Mouse (Mus musculus): ENCODE results near the gene Vrk3. TPM values are rescaled to one million over a fixed set of nuclear protein-coding genes. Genes with fewer than 3 reads are reported as not detected.
A peak's percentile ranks its signal among the peaks of the same experiment; 100 is the strongest.

The Vrk3 gene
- polyA plus RNA-seq, 1 experiment from 2014 or later: 36.4 TPM

GRCm38 (mm10) chr7:44818751-44819235 is 70.6 kb downstream of the Vrk3 start:
- Histone ChIP-seq H3K9ac (ENCODE audit: low read depth, low read length) (peak overlapping the region; percentile 49), H3K4me3 (ENCODE audit: low read depth, low read length) (peak overlapping the region; percentile 88), H3K4me1 (replicated peaks; ENCODE audit: control insufficient read depth, insufficient read depth, low read length) (peaks cover 64% of the 10 kb centered on the region), H3K4me2 (peak overlapping the region; percentile 99), H3K36me3 (ENCODE audit: control insufficient read depth, insufficient read depth, low read length) (peaks cover 12% of the 10 kb centered on the region), H3K27ac (ENCODE audit: low read depth, low read length) (peak overlapping the region; percentile 2), H3K27me3 (replicated peaks; ENCODE audit: control insufficient read depth, insufficient read depth, low read length) (no peaks in the 10 kb centered on the region), H3K9me3 (ENCODE audit: control insufficient read depth, low read length) (no peaks in the 10 kb centered on the region)
- 45% methylated on average over 6 of the region's 6 CpGs for WGBS
- ATAC-seq (replicated peaks; ENCODE audit: low FRiP score): no peak
- peak; percentile 45 for DNase-seq (ENCODE audit: low spot score)

GRCm38 (mm10) chr7:44819391-44819790 is 71.2 kb downstream of the Vrk3 start:
- Histone ChIP-seq H3K9me3 (ENCODE audit: control insufficient read depth, low read length) (no peaks in the 10 kb centered on the region), H3K36me3 (ENCODE audit: control insufficient read depth, insufficient read depth, low read length) (peaks cover 11% of the 10 kb centered on the region; the same call in 1 of the 2 replicates), H3K27me3 (replicated peaks; ENCODE audit: control insufficient read depth, insufficient read depth, low read length) (no peaks in the 10 kb centered on the region), H3K27ac (ENCODE audit: low read depth, low read length) (peak overlapping the region; percentile 2), H3K4me2 (peak overlapping the region; percentile 99), H3K9ac (ENCODE audit: low read depth, low read length) (peak overlapping the region; percentile 49), H3K4me1 (replicated peaks; ENCODE audit: control insufficient read depth, insufficient read depth, low read length) (peaks cover 68% of the 10 kb centered on the region), H3K4me3 (ENCODE audit: low read depth, low read length) (peak overlapping the region; percentile 88)
- no peak for DNase-seq (ENCODE audit: low spot score)
- no peak for ATAC-seq (replicated peaks; ENCODE audit: low FRiP score)
- 83% methylated on average over 2 of the region's 2 CpGs for WGBS

GRCm38 (mm10) chr7:44819863-44820262 is 71.7 kb downstream of the Vrk3 start:
- no peak for ATAC-seq (replicated peaks; ENCODE audit: low FRiP score)
- H3K4me2 ChIP-seq: peak overlapping the region; percentile 99
- H3K9ac ChIP-seq (ENCODE audit: low read depth, low read length): peak overlapping the region; percentile 49
- H3K27me3 ChIP-seq (replicated peaks; ENCODE audit: control insufficient read depth, insufficient read depth, low read length): no peaks in the 10 kb centered on the region
- H3K36me3 ChIP-seq (ENCODE audit: control insufficient read depth, insufficient read depth, low read length): peaks cover 14% of the 10 kb centered on the region; the same call in 1 of the 2 replicates
- H3K27ac ChIP-seq (ENCODE audit: low read depth, low read length): peak overlapping the region; percentile 2
- peak; percentile 27 for DNase-seq (ENCODE audit: low spot score)
- WGBS: 57% methylated on average over 5 of the region's 5 CpGs
- no peaks in the 10 kb centered on the region for H3K9me3 ChIP-seq (ENCODE audit: control insufficient read depth, low read length)
- H3K4me1 ChIP-seq (replicated peaks; ENCODE audit: control insufficient read depth, insufficient read depth, low read length): peaks cover 71% of the 10 kb centered on the region
- peak overlapping the region; percentile 88 for H3K4me3 ChIP-seq (ENCODE audit: low read depth, low read length)

GRCm38 (mm10) chr7:44820525-44820924 is 72.3 kb downstream of the Vrk3 start:
- WGBS: 79% methylated on average over 3 of the region's 3 CpGs
- DNase-seq (ENCODE audit: low spot score): no peak

GRCm38 (mm10) chr7:44821666-44822448 is 73.6 kb downstream of the Vrk3 start:
- Histone ChIP-seq H3K27ac (ENCODE audit: low read depth, low read length) (no peak overlapping the region), H3K4me1 (replicated peaks; ENCODE audit: control insufficient read depth, insufficient read depth, low read length) (peaks cover 67% of the 10 kb centered on the region), H3K9me3 (ENCODE audit: control insufficient read depth, low read length) (no peaks in the 10 kb centered on the region), H3K4me2 (no peak overlapping the region; the same call in 1 of the 2 replicates), H3K9ac (ENCODE audit: low read depth, low read length) (no peak overlapping the region), H3K27me3 (replicated peaks; ENCODE audit: control insufficient read depth, insufficient read depth, low read length) (no peaks in the 10 kb centered on the region), H3K36me3 (ENCODE audit: control insufficient read depth, insufficient read depth, low read length) (peaks cover 20% of the 10 kb centered on the region), H3K4me3 (ENCODE audit: low read depth, low read length) (no peak overlapping the region)
- ATAC-seq (replicated peaks; ENCODE audit: low FRiP score) (no peak), DNase-seq (ENCODE audit: low spot score) (peak; percentile 28)
- 70% methylated on average over 7 of the region's 7 CpGs for WGBS

More at GRCm38 (mm10) chr7:44820525-44820924, 72.3 kb downstream of the Vrk3 start:
- Histone ChIP-seq H3K27ac (ENCODE audit: low read depth, low read length) (no peak overlapping the region), H3K9me3 (ENCODE audit: control insufficient read depth, low read length) (no peaks in the 10 kb centered on the region), H3K9ac (ENCODE audit: low read depth, low read length) (peak overlapping the region; percentile 23; the same call in 1 of the 2 replicates), H3K4me2 (peak overlapping the region; percentile 99), H3K36me3 (ENCODE audit: control insufficient read depth, insufficient read depth, low read length) (peaks cover 18% of the 10 kb centered on the region), H3K27me3 (replicated peaks; ENCODE audit: control insufficient read depth, insufficient read depth, low read length) (no peaks in the 10 kb centered on the region), H3K4me3 (ENCODE audit: low read depth, low read length) (no peak overlapping the region), H3K4me1 (replicated peaks; ENCODE audit: control insufficient read depth, insufficient read depth, low read length) (peaks cover 67% of the 10 kb centered on the region)
- ATAC-seq (replicated peaks; ENCODE audit: low FRiP score): no peak

- 40% methylated on average over 7 of the region's 7 CpGs for WGBS
- no peaks in the 10 kb centered on the region for H3K27me3 ChIP-seq (replicated peaks; ENCODE audit: control insufficient read depth, insufficient read depth, low read length)
- no peak overlapping the region for H3K4me2 ChIP-seq
- DNase-seq (ENCODE audit: low spot score) (no peak), ATAC-seq (replicated peaks; ENCODE audit: low FRiP score) (no peak)
- H3K36me3 ChIP-seq (ENCODE audit: control insufficient read depth, insufficient read depth, low read length): peaks cover 22% of the 10 kb centered on the region
- peaks cover 56% of the 10 kb centered on the region for H3K4me1 ChIP-seq (replicated peaks; ENCODE audit: control insufficient read depth, insufficient read depth, low read length)
- no peak overlapping the region for H3K9ac ChIP-seq (ENCODE audit: low read depth, low read length)
- H3K4me3 ChIP-seq (ENCODE audit: low read depth, low read length): no peak overlapping the region
- no peaks in the 10 kb centered on the region for H3K9me3 ChIP-seq (ENCODE audit: control insufficient read depth, low read length)
- no peak overlapping the region for H3K27ac ChIP-seq (ENCODE audit: low read depth, low read length)
These were observed 75.2 kb downstream of the Vrk3 start for GRCm38 (mm10) chr7:44823409-44823808.

GRCm38 (mm10) chr7:44824872-44825271 is 76.7 kb downstream of the Vrk3 start:
- H3K9ac ChIP-seq (ENCODE audit: low read depth, low read length): no peak overlapping the region
- H3K4me1 ChIP-seq (replicated peaks; ENCODE audit: control insufficient read depth, insufficient read depth, low read length): peaks cover 43% of the 10 kb centered on the region

GRCm38 (mm10) chr7:44826771-44827170 is 78.6 kb downstream of the Vrk3 start:
- peaks cover 44% of the 10 kb centered on the region for H3K36me3 ChIP-seq (ENCODE audit: control insufficient read depth, insufficient read depth, low read length)
- WGBS: 85% methylated on average over 3 of the region's 3 CpGs
- DNase-seq (ENCODE audit: low spot score): no peak

More at GRCm38 (mm10) chr7:44824872-44825271, 76.7 kb downstream of the Vrk3 start:
- Histone ChIP-seq H3K4me3 (ENCODE audit: low read depth, low read length) (no peak overlapping the region), H3K9me3 (ENCODE audit: control insufficient read depth, low read length) (no peaks in the 10 kb centered on the region), H3K4me2 (no peak overlapping the region), H3K27ac (ENCODE audit: low read depth, low read length) (no peak overlapping the region), H3K36me3 (ENCODE audit: control insufficient read depth, insufficient read depth, low read length) (peaks cover 34% of the 10 kb centered on the region), H3K27me3 (replicated peaks; ENCODE audit: control insufficient read depth, insufficient read depth, low read length) (no peaks in the 10 kb centered on the region)
- ATAC-seq (replicated peaks; ENCODE audit: low FRiP score): peak; percentile 51; the same call in 1 of the 2 replicates
- 25% methylated on average over 3 of the region's 3 CpGs for WGBS
- DNase-seq (ENCODE audit: low spot score): peak; percentile 59

More at GRCm38 (mm10) chr7:44826771-44827170, 78.6 kb downstream of the Vrk3 start:
- Histone ChIP-seq H3K4me2 (no peak overlapping the region), H3K4me1 (replicated peaks; ENCODE audit: control insufficient read depth, insufficient read depth, low read length) (peaks cover 24% of the 10 kb centered on the region), H3K27ac (ENCODE audit: low read depth, low read length) (no peak overlapping the region), H3K27me3 (replicated peaks; ENCODE audit: control insufficient read depth, insufficient read depth, low read length) (no peaks in the 10 kb centered on the region), H3K4me3 (ENCODE audit: low read depth, low read length) (no peak overlapping the region), H3K9me3 (ENCODE audit: control insufficient read depth, low read length) (no peaks in the 10 kb centered on the region), H3K9ac (ENCODE audit: low read depth, low read length) (no peak overlapping the region)
- ATAC-seq (replicated peaks; ENCODE audit: low FRiP score): no peak
